Mouse (Mus musculus): ENCODE data around the gene Cdca5.

Cdca5 gene

DNA sequence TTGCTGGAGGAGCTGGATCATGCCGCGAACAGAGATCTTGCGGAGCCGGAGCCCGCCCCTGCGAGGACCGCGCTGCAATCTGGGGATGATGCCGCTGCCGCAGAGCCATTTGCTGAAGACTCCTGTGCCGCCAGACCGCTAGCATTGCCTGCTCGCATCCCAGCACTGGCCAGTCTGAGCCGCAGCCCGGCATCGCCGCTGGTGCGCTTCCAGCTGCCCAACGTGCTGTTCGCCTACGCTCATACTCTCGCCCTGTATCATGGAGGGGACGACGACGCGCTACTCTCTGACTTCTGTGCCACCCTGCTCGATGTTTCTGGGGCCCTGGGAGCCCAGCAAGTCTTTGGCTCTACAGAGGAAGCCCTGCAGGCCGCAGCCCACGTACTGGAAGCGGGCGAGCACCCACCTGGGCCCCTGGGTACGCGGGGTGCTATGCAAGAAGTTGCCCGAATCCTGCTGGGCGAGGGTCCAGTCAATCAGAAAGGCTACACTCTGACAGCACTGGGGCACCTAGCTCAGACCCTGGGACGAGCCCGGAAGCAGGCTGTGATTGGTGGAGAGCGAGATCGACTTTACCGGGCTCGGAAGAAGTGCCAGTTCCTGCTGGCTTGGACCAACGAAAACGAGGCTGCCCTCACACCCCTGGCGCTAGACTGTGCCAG, 23.0 kb upstream of the Cdca5 start:
- no peak for DNase-seq (ENCODE audit: low spot score)

DNA sequence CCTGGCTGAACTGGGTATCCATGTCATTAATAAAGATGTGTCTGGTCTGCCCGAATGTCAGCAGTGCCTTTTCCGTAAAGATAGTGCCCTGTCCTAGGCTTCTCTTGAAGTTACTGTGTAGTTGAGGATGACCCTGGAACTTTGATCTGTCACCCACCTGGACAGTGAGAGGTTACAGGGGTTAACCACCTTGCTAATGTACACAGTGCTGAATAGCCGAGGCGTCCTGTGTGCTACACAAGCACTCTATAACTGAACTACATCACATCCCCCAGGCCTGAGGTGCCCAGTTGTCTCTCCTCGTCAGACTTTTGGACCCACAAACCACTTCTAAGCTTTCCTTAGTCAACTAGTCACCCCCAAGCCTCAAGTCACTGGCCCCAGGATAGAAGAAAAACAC, 22.4 kb upstream of the Cdca5 start:
- DNase-seq (ENCODE audit: low spot score), result no peak

DNA sequence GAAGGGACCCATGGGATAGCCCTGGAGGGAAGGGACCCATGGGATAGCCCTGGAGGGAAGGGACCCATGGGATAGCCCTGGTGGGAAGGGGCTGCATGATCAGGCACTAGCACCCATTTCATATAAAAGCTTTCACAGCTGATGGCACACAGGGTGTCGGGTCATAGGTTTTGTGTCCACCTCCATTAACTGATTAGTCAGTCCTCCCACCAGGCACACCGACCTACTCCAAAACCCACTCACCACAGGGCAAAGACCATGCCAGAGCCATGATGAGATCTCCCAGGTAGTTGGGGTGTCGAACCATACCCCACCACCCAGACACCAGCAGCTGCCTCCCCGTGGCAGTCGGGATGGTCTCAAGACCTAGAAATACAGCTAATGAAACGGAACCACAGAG, 21.7 kb upstream of the Cdca5 start:
- DNase-seq (ENCODE audit: low spot score), result no peak

DNA sequence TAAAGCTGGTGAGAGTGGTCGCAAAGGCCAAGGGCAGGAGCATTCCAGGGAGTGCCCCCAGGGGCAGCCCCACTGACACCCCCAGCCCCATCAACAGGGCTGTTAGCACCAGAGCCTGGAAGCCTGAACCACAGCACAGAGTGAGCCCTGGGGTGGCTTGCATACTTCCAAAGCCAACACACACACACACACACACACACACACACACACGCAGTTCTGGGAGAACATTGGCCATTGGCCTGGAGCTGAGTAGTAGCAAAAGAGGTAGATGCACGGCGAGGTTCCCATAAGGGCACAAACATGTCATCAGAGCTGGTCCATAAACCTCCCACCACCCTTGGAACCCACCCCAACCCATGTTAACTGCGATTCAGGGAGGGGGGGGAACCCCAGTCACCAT, 18.2 kb upstream of the Cdca5 start:
- DNase-seq (ENCODE audit: low spot score), result no peak

DNA sequence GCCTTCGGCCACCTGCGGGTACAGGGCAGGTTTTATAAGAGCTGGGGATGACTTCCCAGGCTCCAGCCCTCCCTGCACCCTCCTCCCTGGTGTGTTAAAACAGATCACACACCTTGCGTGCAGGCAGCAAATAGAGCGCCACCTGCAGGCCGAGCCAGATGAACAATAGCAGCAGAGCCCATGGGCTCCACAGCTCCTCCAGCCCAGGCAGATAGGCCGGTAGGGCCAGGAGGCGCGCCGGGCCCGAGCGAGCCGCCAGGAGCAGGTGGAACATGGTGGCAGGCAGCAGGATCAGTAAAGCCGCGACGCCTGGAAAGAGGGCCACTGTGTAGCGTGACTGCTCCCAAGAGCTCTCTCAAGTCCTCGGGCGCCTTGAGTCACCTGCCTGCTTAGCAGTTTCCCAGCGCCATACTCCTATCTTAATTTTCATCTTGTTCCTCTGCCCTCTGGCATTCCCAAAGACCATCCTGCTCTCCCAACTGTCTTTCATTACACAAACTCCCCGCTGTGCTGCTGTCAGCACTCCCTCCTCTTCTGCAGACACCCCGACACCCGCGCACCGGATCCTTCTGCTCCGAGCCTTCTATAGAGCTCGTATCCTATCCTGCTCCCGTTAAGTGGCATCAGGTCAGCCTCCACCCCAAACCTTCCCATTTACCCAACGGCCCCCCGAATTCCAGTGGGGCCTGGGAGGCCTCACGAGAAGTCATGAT, 17.6 kb upstream of the Cdca5 start:
- DNase-seq (ENCODE audit: low spot score), result peak; percentile 65

DNA sequence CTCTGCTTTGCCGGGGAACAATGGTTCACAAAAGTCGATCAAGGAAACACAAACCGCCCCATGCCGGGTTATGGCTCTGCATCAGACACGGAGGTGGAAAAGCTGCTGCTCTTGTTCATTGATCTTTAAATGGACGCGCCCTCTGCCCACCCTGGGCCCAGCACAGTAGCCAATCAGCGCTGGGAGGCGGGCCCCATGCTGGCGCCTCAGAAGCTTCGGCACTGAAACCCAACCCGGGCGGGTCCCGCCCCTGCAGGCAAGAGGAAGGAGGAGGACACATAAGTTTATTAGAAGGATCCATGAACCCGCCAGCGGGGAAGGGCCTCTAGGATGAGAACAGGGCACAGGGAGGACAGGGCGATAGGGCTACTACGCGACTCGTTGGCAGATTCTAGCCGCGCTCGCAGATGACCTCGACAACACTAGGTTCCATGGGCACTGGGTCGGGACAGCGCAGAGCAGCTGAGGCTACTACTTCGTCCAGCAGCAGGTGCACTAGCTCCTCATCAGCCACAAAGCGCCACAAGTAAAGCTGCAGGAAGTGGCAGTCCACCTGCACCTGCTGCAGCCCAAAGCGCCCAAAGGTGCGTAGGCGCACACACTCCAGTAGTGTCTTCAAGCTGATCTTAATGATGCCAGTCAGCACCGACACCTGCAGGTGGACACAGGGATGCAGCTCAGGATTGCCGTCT, 16.9 kb upstream of the Cdca5 start, which contains the start of gene Tm7sf2:
Gene Tm7sf2 (minus strand): TSS at position 650 of the 692 bp plus-strand sequence.
- peak; percentile 76 for DNase-seq (ENCODE audit: low spot score)

DNA sequence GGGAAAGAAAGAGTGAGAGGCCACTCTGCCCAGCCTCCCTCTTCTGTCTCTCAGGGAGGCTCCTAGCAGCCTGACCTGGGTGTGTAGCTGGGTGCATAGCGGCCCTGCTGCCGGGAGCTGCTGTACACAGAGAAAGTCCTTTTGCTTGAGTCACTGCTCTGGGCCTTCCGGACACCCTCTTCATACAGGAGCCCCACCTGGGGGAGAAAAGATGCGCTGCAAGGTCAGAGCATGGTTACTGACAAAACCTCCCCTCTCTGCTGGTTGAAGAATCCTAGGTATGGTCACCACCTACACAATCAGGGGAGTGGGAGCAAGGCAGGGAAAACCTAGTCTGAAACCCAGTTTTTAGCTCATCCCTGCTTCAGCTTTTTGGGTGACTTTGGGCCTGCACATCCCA, 15.8 kb upstream of the Cdca5 start:
- DNase-seq (ENCODE audit: low spot score), result no peak

DNA sequence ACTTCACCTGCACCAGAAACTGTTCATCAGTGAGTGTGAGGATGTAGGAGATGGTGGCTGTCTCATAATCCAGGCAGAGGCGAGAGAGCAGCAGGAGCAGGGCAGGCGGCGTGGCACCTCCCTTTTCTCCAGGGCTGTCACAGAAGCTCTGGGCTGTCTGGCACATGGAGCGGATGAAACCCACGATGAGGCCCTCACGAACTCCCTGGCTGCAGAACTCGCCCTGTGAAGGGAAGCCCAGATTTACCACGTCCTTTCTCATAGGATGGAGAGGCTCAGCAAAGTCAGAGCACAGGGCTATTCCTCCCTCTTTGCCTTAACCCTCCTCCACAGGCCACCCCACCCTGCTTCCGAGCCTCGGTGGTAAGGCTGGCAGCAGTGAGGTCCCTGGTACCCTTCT, 14.9 kb upstream of the Cdca5 start:
- no peak for DNase-seq (ENCODE audit: low spot score)

DNA sequence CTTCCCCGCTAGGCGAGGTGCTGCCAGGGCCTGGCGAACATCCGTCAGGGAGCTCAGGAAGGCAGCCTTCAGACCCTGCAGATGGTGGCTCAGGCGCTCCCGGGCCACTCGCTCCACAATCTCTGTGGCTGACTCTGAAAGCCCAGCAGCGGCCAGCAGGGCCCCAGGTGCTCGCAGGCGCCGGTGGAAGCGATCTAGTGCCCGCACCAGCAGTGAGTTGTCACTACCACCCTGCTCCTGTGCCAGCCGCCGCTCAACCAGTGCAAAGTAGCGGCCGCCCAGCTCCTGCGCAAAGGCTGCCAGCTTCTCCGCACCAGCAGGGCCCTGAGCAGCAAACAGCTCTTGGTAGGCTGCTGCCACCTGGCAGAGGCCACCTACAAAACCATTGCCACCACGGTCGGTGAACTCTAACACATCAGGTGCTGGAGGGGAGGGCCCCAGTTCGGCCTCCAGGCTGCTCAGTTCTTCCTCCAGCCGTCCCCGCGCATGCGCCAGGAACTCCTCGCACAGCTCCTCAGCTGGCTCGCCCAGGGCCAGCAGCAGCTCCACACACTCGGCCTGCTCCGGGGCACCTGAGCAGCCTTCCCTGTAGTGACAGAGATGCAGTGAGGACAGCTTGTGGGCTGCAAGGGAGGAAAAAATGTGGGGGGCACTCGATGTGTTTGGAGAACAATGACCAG, 14.1 kb upstream of the Cdca5 start:
- no peak for DNase-seq (ENCODE audit: low spot score)

DNA sequence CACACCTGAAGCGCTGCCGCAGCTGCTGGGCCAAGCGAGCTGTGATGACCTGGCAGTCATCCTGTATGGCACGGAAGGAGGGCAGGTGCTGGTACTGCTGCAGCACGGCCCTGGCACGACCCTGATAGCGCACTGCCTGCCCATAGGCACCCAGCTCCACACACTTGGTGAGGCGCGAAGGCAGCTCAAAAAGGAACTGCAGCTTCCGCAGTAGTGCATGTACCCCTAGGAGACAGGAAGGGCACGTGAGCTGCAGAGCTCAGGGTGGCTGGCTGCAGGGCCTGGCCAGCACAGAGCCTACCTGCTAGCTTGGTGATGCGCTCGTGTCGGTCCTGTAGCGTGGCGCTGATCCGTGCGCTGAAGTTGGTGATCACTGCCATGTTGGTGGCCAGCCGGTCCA, 13.5 kb upstream of the Cdca5 start:
- DNase-seq (ENCODE audit: low spot score), result no peak

DNA sequence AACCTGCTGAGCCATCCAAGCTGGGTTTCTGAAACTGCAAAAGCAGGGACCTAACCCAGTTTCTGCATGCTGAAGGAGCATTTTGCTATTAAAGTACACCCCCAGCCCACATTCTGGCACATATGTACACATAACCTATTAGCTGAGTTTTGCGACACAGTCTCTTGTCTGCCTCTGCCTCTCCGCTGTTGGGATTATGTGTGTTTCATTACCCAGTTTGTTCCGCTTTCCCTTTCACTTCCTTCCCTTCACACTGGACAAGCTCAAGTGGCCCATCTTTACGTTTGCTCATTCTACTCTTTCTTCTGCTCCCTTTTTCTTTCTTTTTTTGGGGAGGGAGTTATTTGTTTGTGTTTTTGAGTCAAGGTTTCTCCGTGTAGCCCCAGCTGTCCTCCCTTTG, 10.9 kb upstream of the Cdca5 start:
- DNase-seq (ENCODE audit: low spot score), result no peak

DNA sequence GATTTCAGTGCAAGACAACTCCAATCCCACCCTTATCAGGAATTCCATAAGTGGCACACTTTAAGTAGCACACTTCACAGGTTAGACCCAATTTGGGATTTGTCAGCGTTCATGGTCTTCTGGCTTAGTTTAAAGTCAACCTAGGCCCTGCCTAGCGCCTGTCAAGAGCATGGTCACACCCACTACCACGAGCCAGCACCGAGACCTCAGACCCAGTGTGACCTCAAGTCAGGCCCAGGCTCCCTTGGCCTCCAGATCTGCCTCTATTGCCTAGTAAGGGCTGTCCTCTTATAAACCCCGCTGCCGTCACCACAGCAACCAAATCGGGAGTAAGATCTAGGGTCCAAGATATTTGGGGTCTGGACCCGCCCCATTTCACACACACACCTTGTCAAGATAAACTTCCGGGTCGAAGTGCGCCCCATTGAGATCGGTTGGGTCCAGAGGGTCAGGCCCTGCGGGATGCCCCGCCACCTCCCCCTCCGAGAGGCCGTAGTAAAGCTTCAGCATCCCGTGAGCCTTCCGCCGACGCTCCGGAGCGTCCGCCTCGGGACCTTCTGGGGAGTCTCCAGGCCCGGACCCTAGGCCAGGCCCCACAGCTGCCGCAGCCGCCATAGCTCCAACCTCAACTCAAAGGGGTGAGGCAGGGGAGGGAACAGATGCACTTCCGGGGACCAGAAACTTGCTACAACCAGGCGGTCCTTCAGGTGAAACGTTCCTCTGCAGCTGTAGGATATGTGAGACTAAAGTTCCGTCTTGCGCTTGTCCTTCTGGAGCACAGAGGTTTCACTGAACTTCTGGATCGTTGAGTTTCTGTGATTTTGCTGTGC, 8.0 kb upstream of the Cdca5 start, which contains the start of gene Vps51:
Gene Vps51 (minus strand): TSS at position 668 of the 830 bp plus-strand sequence.
- DNase-seq (ENCODE audit: low spot score), result peak; percentile 80

DNA sequence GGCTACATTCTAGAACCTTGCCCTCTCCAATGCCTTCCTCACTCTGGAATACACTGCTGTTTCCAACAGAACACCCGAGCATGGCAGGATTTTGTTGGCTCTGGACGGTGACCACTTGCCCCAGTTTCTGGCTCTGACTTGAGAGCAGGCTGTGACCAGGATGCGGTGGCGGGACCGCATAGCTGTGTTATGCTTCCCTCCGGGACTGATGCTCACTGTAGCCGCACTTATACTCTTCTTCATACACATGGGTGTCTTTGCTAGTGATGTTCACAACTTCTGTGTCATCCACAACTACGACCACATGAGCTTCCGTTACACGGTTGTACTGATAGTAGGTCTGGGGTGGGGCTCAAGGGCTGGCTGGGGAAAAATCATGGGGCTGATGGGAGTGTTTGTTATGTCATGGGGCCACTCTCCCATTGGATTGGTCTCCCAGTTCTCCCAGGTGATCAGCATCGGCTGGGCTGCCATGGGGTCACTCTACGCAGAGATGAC, 4.8 kb upstream of the Cdca5 start, which contains the start of gene Tmem262:
Gene Tmem262 (plus strand): TSS at position 51 of the 498 bp plus-strand sequence.
- no peak for DNase-seq (ENCODE audit: low spot score)

DNA sequence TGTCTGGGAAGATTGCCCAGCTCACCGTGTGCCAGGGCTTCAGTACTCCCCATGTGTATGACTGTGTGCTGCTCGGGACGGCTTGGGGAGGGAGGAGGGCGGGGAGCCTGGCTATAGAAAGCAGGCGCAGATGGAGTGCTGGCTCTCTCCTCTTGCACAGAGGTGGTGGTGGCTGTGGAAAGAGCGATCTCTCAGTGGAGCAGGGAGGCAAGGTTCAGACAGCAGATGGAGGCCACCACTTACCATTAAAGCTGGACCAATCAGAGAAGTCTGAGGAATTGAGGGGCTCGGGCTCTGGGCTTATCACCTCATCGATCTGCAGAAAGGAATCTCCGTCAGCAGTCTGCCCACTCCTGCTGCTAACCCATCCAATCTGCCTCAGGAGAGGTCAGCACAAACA, 2.6 kb upstream of the Cdca5 start, which contains the start of gene Gm28374:
Gene Gm28374 (minus strand): TSS at position 101 of the 400 bp plus-strand sequence.
- no peak for DNase-seq (ENCODE audit: low spot score)

DNA sequence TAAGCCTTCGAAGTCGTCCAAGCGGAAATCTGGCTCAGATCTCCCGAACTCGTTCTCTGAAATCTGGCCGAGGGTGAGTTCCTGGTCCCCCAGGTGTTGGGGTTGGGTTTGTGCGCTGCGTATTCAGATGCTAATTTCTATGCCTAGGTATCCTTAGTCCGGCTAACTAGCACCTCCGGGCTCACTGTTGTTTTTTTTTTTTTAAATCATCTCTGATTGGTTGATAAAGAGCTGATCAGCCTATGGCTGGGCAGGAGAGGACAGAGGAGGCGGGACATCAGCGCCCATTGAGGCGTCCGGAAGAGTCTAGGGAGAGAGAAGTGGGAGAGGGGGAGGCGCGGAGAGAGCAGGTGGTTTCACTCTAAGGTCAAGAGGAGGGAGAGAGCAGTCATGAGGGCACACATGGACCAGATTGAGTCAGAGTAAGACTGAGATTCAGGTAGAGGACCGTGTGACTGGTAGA, 665 bp downstream of the Cdca5 start:
- no peak for DNase-seq (ENCODE audit: low spot score)

DNA sequence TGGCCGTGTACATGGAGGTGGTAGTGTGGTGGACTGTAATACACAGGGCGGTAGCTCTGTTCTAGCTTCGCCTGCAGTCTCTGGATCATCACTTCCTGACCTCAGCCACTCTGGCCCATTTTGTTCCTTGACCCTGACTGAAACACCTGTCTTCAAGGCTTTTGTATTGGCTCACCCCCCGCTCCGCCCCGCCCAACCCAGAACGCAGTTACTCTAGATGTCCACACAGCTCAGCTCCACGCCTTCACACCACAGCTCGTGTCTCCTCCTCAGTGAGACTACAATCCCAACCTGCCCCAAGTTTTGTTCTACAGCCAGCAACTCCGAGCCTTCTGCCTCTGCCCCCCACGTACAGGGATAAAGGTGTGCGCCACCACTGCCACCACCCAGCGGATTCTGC, 4.1 kb downstream of the Cdca5 start:
- DNase-seq (ENCODE audit: low spot score), result no peak

DNA sequence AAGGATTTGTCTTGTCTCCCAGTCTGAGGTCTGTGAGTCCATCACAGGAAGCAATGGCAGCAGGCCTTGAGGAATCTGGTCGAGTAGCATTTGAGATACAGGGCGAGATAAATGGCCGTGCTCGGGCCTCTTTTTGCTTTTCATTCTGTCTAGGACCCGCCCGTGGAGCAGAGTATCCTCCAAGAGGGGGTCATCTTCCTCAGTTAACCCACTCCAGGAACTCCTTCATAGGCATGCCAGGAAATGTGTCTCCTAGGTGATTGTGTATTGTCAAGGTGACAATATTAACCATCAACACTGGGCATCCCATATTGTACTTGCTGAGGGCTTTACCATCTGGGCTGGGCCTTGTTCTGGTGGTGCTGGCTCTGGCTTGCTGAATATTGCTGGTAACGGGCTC, 9.3 kb downstream of the Cdca5 start, which contains the start of gene AC131692.1:
Gene AC131692.1 (plus strand): TSS at position 301 of the 400 bp plus-strand sequence.
- DNase-seq (ENCODE audit: low spot score), result no peak

DNA sequence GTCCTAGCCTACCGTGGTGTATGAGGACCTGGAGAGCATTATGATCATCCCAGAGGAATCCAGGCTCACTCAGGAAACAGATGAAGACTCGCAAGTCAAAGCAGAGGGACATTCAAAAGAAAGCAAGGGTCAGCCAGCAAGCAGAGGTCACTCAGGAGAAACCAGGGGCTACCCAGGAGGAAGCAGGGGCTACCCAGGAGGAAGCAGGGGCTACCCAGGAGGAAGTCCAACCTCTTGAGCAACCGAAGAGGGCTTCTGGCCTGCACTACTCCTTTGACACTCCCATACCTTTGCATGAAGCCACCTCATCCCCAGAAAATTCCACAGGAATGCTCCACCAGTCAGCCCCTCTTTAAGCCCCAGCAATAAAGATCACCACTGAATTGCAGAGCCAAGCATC, 13.1 kb downstream of the Cdca5 start:
- no peak for DNase-seq (ENCODE audit: low spot score)

DNA sequence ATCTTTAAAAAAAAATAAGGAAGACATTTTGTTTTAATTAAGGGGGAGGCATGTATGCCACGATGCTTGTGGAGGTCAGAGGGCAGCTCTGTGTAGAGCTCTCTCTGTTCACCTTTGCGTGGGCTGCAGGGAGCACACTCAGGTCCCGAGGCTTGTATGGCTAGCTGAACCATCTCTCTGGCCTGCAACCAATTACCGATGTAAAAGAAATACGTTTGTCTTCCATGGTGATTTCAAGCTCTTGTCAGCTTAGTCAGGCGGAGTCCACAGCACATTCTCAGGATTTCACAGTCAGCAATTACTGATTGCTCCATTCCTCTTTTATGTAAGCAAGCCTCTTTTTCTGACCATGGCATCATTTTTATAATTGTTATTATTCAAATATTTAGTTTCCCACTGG, 16.4 kb downstream of the Cdca5 start:
- DNase-seq (ENCODE audit: low spot score), result no peak

DNA sequence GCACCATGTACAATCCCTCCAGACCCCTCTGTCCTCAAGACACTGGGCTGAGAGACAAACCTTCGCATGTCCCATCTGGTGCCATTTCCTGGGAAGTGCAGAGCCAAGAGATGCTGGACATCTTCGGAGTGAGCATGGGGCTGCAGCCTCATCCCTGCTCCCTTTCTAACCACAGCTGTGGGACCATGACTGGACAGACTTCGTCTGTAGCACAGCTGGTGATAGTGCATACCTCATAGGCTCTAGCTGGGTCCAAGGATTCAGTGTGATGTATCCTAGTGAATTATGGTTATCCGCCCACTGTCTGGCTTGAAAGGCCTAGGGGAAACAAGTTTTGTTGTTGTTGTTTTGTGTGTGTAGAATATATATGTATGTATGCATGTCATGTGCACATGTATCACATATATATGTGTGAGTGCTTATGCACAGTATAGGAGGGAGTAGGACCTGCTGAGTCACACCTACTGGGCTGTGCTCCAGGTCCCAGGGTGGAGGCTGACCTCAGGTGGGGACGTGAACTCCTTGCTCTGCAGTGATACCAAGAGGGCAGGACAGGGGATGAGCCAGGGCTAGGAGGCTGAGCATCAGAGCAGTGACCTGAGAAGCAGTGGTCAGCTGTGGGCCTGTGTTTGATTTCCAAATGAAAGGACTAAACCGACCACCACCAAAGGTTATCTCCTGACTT, 17.5 kb downstream of the Cdca5 start:
- no peak for DNase-seq (ENCODE audit: low spot score)
